Mouse (Mus musculus): ENCODE results near the gene Bsn.

- no peak for TF ChIP-seq CTCF (IDR thresholded peaks at IDR 0.05; ENCODE audit: low read depth)
- no peak for TF ChIP-seq EP300 (IDR thresholded peaks at IDR 0.05; ENCODE audit: low read depth)
Measured at GRCm38 (mm10) chr9:108115290-108116077, 74.7 kb downstream of the Bsn start.
